Mouse (Mus musculus) hindbrain, embryonic 14.5 days (tissue): ENCODE measurements around the gene Bco2. TPM values are rescaled to one million over a fixed set of nuclear protein-coding genes. Genes with fewer than 3 reads are reported as not detected.

Source experiments
- ATAC-seq: fragments of 200-750 bp; cut with Nextera tagmentation; 2 replicates; pipeline ENCODE4 v1.8.0; 2017; ENCODE audit warnings: moderate number of reproducible peaks, mild to moderate bottlenecking, moderate TSS enrichment, moderate library complexity; ENCODE audit not compliant: low FRiP score
- DNase-seq: peaks from one replicate; pipeline ENCODE4 v3.0.0-alpha.2; 2015; ENCODE audit warnings: low spot score
- H3K27ac ChIP-seq: fragments of 300-500 bp; sonication (generic); 2 replicates; pipeline ENCODE4 v1.5.1; 2014; ENCODE audit warnings: mild to moderate bottlenecking, moderate library complexity
- H3K27me3 ChIP-seq: fragments of 300-500 bp; sonication (generic); 2 replicates; pipeline ENCODE4 v1.6.1; 2014; ENCODE audit warnings: mild to moderate bottlenecking, low read length, mixed read lengths; ENCODE audit not compliant: control insufficient read depth, insufficient read depth
- H3K36me3 ChIP-seq: fragments of 300-500 bp; sonication (generic); replicated peaks from 2 replicates; pipeline ENCODE4 v1.6.1; 2014; ENCODE audit not compliant: control insufficient read depth, insufficient read depth
- H3K4me1 ChIP-seq: fragments of 300-500 bp; sonication (generic); replicated peaks from 2 replicates; pipeline ENCODE4 v1.6.1; 2014; ENCODE audit warnings: antibody characterized with exemption, low read length, mixed read lengths; ENCODE audit not compliant: control insufficient read depth, insufficient read depth
- H3K4me2 ChIP-seq: fragments of 300-500 bp; sonication (generic); replicated peaks from 2 replicates; pipeline ENCODE4 v1.6.1; 2014; ENCODE audit warnings: mild to moderate bottlenecking, moderate library complexity
- H3K4me3 ChIP-seq: fragments of 300-500 bp; sonication (generic); replicated peaks from 2 replicates; pipeline ENCODE4 v1.5.1; 2014; ENCODE audit warnings: mild to moderate bottlenecking, low read length
- H3K9ac ChIP-seq: fragments of 300-500 bp; sonication (generic); 2 replicates; pipeline ENCODE4 v1.6.1; 2014
- H3K9me3 ChIP-seq: fragments of 300-500 bp; sonication (generic); 2 replicates; pipeline ENCODE4 v1.6.1; 2016; ENCODE audit warnings: low read length; ENCODE audit not compliant: control insufficient read depth
- WGBS: fragments of 180-500 bp; shearing (Covaris S2); extraction: QIAGEN DNeasy Blood & Tissue Kit; methylation state at CpG from one replicate; pipeline ENCODE4 v1.1.7; 2014; 5-methylcytosine and 5-hydroxymethylcytosine counted together
- polyA plus RNA-seq: library from polyadenylated mRNA; unstranded; fragments of >200 nt; fragmentation: Nextera tagmentation; extraction: Ambion mirVana; gene quantifications from 2 replicates; pipeline ENCODE4 v1.2.1, GENCODE M21; 2014

The Bco2 gene
- polyA plus RNA-seq, 1 experiment from 2014 or later = 0.35 TPM

- WGBS = 79% methylated on average over 7 of the region's 7 CpGs
- Histone ChIP-seq H3K27ac (no peak overlapping the region), H3K27me3 (no peaks in the 10 kb centered on the region), H3K9me3 (no peaks in the 10 kb centered on the region), H3K9ac (no peak overlapping the region), H3K4me2 (no peak overlapping the region), H3K36me3 (no peaks in the 10 kb centered on the region), H3K4me1 (no peaks in the 10 kb centered on the region), H3K4me3 (no peak overlapping the region)
- no peak for DNase-seq
- no peak for ATAC-seq
These were observed 10.2 kb upstream of the Bco2 start for GRCm38 (mm10) chr9:50565173-50565572.

GRCm38 (mm10) chr9:50561918-50562360 lies 7.0 kb upstream of the Bco2 start:
- ATAC-seq (no peak), DNase-seq (no peak)
- Histone ChIP-seq H3K9ac (no peak overlapping the region), H3K4me2 (no peak overlapping the region), H3K4me3 (no peak overlapping the region), H3K9me3 (no peaks in the 10 kb centered on the region), H3K4me1 (no peaks in the 10 kb centered on the region), H3K36me3 (no peaks in the 10 kb centered on the region), H3K27ac (no peak overlapping the region), H3K27me3 (no peaks in the 10 kb centered on the region)
- 86% methylated on average over 2 of the region's 2 CpGs for WGBS

- Histone ChIP-seq H3K4me3 (no peak within 1 kb of the TSS), H3K9ac (no peak within 1 kb of the TSS), H3K36me3 (no peaks in the 10 kb centered on the region), H3K27ac (no peak within 1 kb of the TSS), H3K4me1 (no peaks in the 10 kb centered on the region), H3K27me3 (no peaks in the 10 kb centered on the region), H3K4me2 (no peak within 1 kb of the TSS), H3K9me3 (no peaks in the 10 kb centered on the region)
- DNase-seq (no peak), ATAC-seq (no peak)
- 88% methylated on average over 38 of the region's 38 CpGs for WGBS
These were observed 6.3 kb upstream of the Bco2 start, which contains the start of gene Tex12 for GRCm38 (mm10) chr9:50561145-50561917. Gene Tex12 (minus strand): TSS chr9:50561325.

GRCm38 (mm10) chr9:50554241-50555093 lies 514 bp downstream of the Bco2 start, which contains the start of gene Il18:
Gene Il18 (plus strand): TSS chr9:50554827.
- WGBS = 24% methylated on average over 12 of the region's 12 CpGs
- Histone ChIP-seq H3K9ac (peak within 1 kb of the TSS; percentile 20), H3K27me3 (no peaks in the 10 kb centered on the region), H3K9me3 (no peaks in the 10 kb centered on the region), H3K4me3 (peak within 1 kb of the TSS; percentile 11), H3K4me2 (peak within 1 kb of the TSS; percentile 41), H3K36me3 (no peaks in the 10 kb centered on the region), H3K27ac (peak within 1 kb of the TSS; percentile 75), H3K4me1 (no peaks in the 10 kb centered on the region; the same call in 1 of the 2 replicates)
- peak; percentile 75 for DNase-seq
- ATAC-seq = peak; percentile 93

GRCm38 (mm10) chr9:50553547-50553946 lies 1.4 kb downstream of the Bco2 start:
- no peaks in the 10 kb centered on the region for H3K9me3 ChIP-seq
- no peak overlapping the region for H3K4me2 ChIP-seq
- H3K9ac ChIP-seq = no peak overlapping the region
- WGBS = 86% methylated on average over 2 of the region's 2 CpGs
- DNase-seq (no peak), ATAC-seq (no peak)
- H3K27ac ChIP-seq = no peak overlapping the region
- no peaks in the 10 kb centered on the region for H3K27me3 ChIP-seq
- H3K36me3 ChIP-seq = no peaks in the 10 kb centered on the region
- H3K4me3 ChIP-seq = no peak overlapping the region
- H3K4me1 ChIP-seq = no peaks in the 10 kb centered on the region; the same call in 1 of the 2 replicates

GRCm38 (mm10) chr9:50552206-50552605 lies 2.8 kb downstream of the Bco2 start:
- Histone ChIP-seq H3K4me2 (no peak overlapping the region), H3K27me3 (no peaks in the 10 kb centered on the region), H3K4me3 (no peak overlapping the region), H3K9me3 (no peaks in the 10 kb centered on the region), H3K36me3 (no peaks in the 10 kb centered on the region), H3K4me1 (no peaks in the 10 kb centered on the region; the same call in 1 of the 2 replicates), H3K9ac (no peak overlapping the region), H3K27ac (no peak overlapping the region)
- ATAC-seq = no peak
- WGBS = 83% methylated on average over 5 of the region's 5 CpGs
- no peak for DNase-seq

GRCm38 (mm10) chr9:50548936-50549335 lies 6.0 kb downstream of the Bco2 start:
- Histone ChIP-seq H3K4me1 (no peaks in the 10 kb centered on the region; the same call in 1 of the 2 replicates), H3K4me3 (no peak overlapping the region), H3K9me3 (no peaks in the 10 kb centered on the region), H3K9ac (no peak overlapping the region), H3K27me3 (no peaks in the 10 kb centered on the region), H3K4me2 (no peak overlapping the region), H3K27ac (no peak overlapping the region), H3K36me3 (no peaks in the 10 kb centered on the region)
- DNase-seq (no peak), ATAC-seq (no peak)
- 87% methylated on average over 4 of the region's 4 CpGs for WGBS

GRCm38 (mm10) chr9:50547859-50548478 lies 7.0 kb downstream of the Bco2 start:
- no peak overlapping the region for H3K4me3 ChIP-seq
- no peaks in the 10 kb centered on the region for H3K4me1 ChIP-seq
- H3K36me3 ChIP-seq = no peaks in the 10 kb centered on the region
- DNase-seq (no peak), ATAC-seq (no peak)
- no peaks in the 10 kb centered on the region for H3K27me3 ChIP-seq
- no peaks in the 10 kb centered on the region for H3K9me3 ChIP-seq
- 64% methylated on average over 5 of the region's 5 CpGs for WGBS
- no peak overlapping the region for H3K27ac ChIP-seq
- H3K9ac ChIP-seq = no peak overlapping the region
- H3K4me2 ChIP-seq = no peak overlapping the region

- no peak overlapping the region for H3K4me3 ChIP-seq
- H3K36me3 ChIP-seq = no peaks in the 10 kb centered on the region
- H3K9ac ChIP-seq = no peak overlapping the region
- no peak for DNase-seq
- H3K9me3 ChIP-seq = no peaks in the 10 kb centered on the region
- no peak overlapping the region for H3K4me2 ChIP-seq
- H3K4me1 ChIP-seq = no peaks in the 10 kb centered on the region
- no peaks in the 10 kb centered on the region for H3K27me3 ChIP-seq
- H3K27ac ChIP-seq = no peak overlapping the region
- no peak for ATAC-seq
- WGBS = 81% methylated on average over 9 of the region's 9 CpGs
These were observed 12.6 kb downstream of the Bco2 start for GRCm38 (mm10) chr9:50542401-50542800.
